ENCODE assay signal across 20 mouse cellular contexts in genomic region chr4:43679416-43680043, GRCm38 (mm10). TPM values are rescaled to one million over a fixed set of nuclear protein-coding genes. Genes with fewer than 3 reads are reported as not detected.
DNase-seq lines count a peak whose midpoint lies in the region; ATAC-seq and TF ChIP-seq lines count a peak whose summit lies in the region.
"Had no signal": no experiment of that assay in that cellular context is flagged by ENCODE, and none has a peak within 500 bp of the region (broad histone marks: within the 10 kb centered on the region; RNA-seq: fewer than 3 reads in every experiment).

No protein-coding gene starts in this region.

- intact Hi-C loops in gastrocnemius, postnatal 14 days (cut with DNase I; ENCODE audit: low total_unique reads) = no loop called here

- no peak for DNase-seq in layer of hippocampus, adult 2 months (ENCODE audit: low spot score in 2 of 2)
- DNase-seq in layer of hippocampus, postnatal 10 days (ENCODE audit: low spot score in 2 of 2) = no peak
- peak; percentile 57 for DNase-seq in adrenal gland, adult 8-10 months
- DNase-seq in gastrocnemius, postnatal 14 days = peak; percentile 64
- peak; percentile 92 for DNase-seq in skeletal muscle tissue, adult 2 months (ENCODE audit: low read depth, low spot score)
- no peak for DNase-seq in urinary bladder, adult 2 months (ENCODE audit: low spot score)
- DNase-seq: cerebellum, postnatal 36 days had no signal

- no peak for TF ChIP-seq CTCF in layer of hippocampus, adult 2 months (conservative IDR thresholded peaks at IDR 0.05)

- H3K4me3 ChIP-seq in layer of hippocampus, adult 2 months = no peak overlapping the region
- H3K4me3 ChIP-seq: embryonic facial prominence, embryonic 12.5 days; heart, embryonic 13.5 days; hindbrain, embryonic 13.5 days; limb, embryonic 10.5 days; neural tube, embryonic 12.5 days had no signal

- peak overlapping the region; percentile 33; the same call in 1 of the 2 replicates for H3K27ac ChIP-seq in layer of hippocampus, adult 2 months
- H3K27ac ChIP-seq: embryonic facial prominence, embryonic 12.5 days; heart, embryonic 13.5 days; hindbrain, embryonic 13.5 days; limb, embryonic 10.5 days; liver, embryonic 14.5 days; neural tube, embryonic 12.5 days had no signal

- ATAC-seq in erythroid progenitor cell, adult 5-6 weeks (replicated peaks; ENCODE audit: low FRiP score, poor library complexity, severe bottlenecking) = no peak
- ATAC-seq: activated CD4-positive, CD25-positive, alpha-beta regulatory T cell, adult 4 months; CD4-positive, CD25-positive, alpha-beta regulatory T cell, adult 4 months; forebrain, embryonic 14.5 days; intestine, embryonic 16.5 days; midbrain, embryonic 16.5 days had no signal

RNA-seq across cellular contexts. Expression of gene Fam221b, which starts 10.6 kb away (rescaled TPM):
- total RNA-seq in layer of hippocampus, adult 2 months (2021) = 1 to 10 TPM; 1.4 to 1.5 TPM
- 1 to 10 TPM in 1 of 2 experiments, under 1 TPM in 1; 0.53 to 1.0 TPM for total RNA-seq in layer of hippocampus, postnatal 10 days (2021)
- total RNA-seq in adrenal gland, adult 8-10 months (2022) = under 1 TPM; 0.14 to 0.67 (median 0.41) TPM
- under 1 TPM; 0.16 to 0.20 TPM for total RNA-seq in gastrocnemius, postnatal 14 days (2021)
- polyA plus RNA-seq in urinary bladder, adult 2 months (2012; rRNA removed) = 0.41 and 0.51 TPM in 2 replicates
- not detected in 2 replicates for total RNA-seq in erythroid progenitor cell, adult 5-6 weeks (2015; ENCODE audit: low replicate concordance)
- total RNA-seq in erythroid progenitor cell, adult 5-6 weeks (2017; ENCODE audit: low replicate concordance) = 1.7 TPM in 1 of 2 replicates, not detected in the other

RNA-seq across cellular contexts. Expression of gene Tmem8b, which starts 10.8 kb away (rescaled TPM):
- 10 to 100 TPM; 74.8 to 75.5 TPM for total RNA-seq in layer of hippocampus, adult 2 months (2021)
- 10 to 100 TPM; 49.4 to 50.5 TPM for total RNA-seq in layer of hippocampus, postnatal 10 days (2021)
- total RNA-seq in adrenal gland, adult 8-10 months (2022) = 10 to 100 TPM in 2 of 4 experiments, 1 to 10 TPM in 2; 6.0 to 10.9 (median 8.3) TPM
- total RNA-seq in gastrocnemius, postnatal 14 days (2021) = 1 to 10 TPM; 8.2 to 9.7 TPM
- 8.3 and 12.6 TPM in 2 replicates for polyA plus RNA-seq in urinary bladder, adult 2 months (2012; rRNA removed)
- total RNA-seq in erythroid progenitor cell, adult 5-6 weeks (2015; ENCODE audit: low replicate concordance) = 1.4 TPM in 1 of 2 replicates, not detected in the other
- total RNA-seq in erythroid progenitor cell, adult 5-6 weeks (2017; ENCODE audit: low replicate concordance) = 0.64 TPM in 1 of 2 replicates, not detected in the other

RNA-seq across cellular contexts. Expression of gene Olfr70, which starts 21.1 kb away (rescaled TPM):
- total RNA-seq in layer of hippocampus, adult 2 months (2021) = not detected
- total RNA-seq in layer of hippocampus, postnatal 10 days (2021) = not detected
- not detected for total RNA-seq in adrenal gland, adult 8-10 months (2022)
- not detected for total RNA-seq in gastrocnemius, postnatal 14 days (2021)
- polyA plus RNA-seq in urinary bladder, adult 2 months (2012; rRNA removed) = not detected in 2 replicates
- total RNA-seq in erythroid progenitor cell, adult 5-6 weeks (2015; ENCODE audit: low replicate concordance) = not detected in 2 replicates
- total RNA-seq in erythroid progenitor cell, adult 5-6 weeks (2017; ENCODE audit: low replicate concordance) = not detected in 2 replicates
- total RNA-seq: layer of hippocampus, postnatal 14 days had no signal
- polyA plus RNA-seq: activated CD4-positive, CD25-positive, alpha-beta regulatory T cell, adult 4 months; CD4-positive, CD25-positive, alpha-beta regulatory T cell, adult 4 months; embryonic facial prominence, embryonic 12.5 days; forebrain, embryonic 14.5 days; heart, embryonic 13.5 days; hindbrain, embryonic 13.5 days; intestine, embryonic 16.5 days; limb, embryonic 10.5 days; liver, embryonic 14.5 days; midbrain, embryonic 16.5 days; neural tube, embryonic 12.5 days had no signal

RNA-seq across cellular contexts. Expression of gene Hint2, which starts 23.3 kb away (rescaled TPM):
- total RNA-seq in layer of hippocampus, adult 2 months (2021) = 10 to 100 TPM; 31.4 to 32.9 TPM
- 10 to 100 TPM; 30.9 to 34.0 TPM for total RNA-seq in layer of hippocampus, postnatal 10 days (2021)
- 100 to 1,000 TPM in 1 of 4 experiments, 10 to 100 TPM in 3; 80.8 to 112 (median 97.8) TPM for total RNA-seq in adrenal gland, adult 8-10 months (2022)
- total RNA-seq in gastrocnemius, postnatal 14 days (2021) = 10 to 100 TPM; 48.5 to 53.8 TPM
- polyA plus RNA-seq in urinary bladder, adult 2 months (2012; rRNA removed) = 107 and 112 TPM in 2 replicates
- total RNA-seq in erythroid progenitor cell, adult 5-6 weeks (2015; ENCODE audit: low replicate concordance) = 18.9 and 26.7 TPM in 2 replicates
- 6.5 and 12.0 TPM in 2 replicates for total RNA-seq in erythroid progenitor cell, adult 5-6 weeks (2017; ENCODE audit: low replicate concordance)

RNA-seq across cellular contexts. Expression of gene Spag8, which starts 26.1 kb away (rescaled TPM):
- 1 to 10 TPM; 2.0 to 2.5 TPM for total RNA-seq in layer of hippocampus, adult 2 months (2021)
- 1 to 10 TPM; 2.1 to 2.3 TPM for total RNA-seq in layer of hippocampus, postnatal 10 days (2021)
- 1 to 10 TPM in 3 of 4 experiments, under 1 TPM in 1; 0.58 to 2.3 (median 1.4) TPM for total RNA-seq in adrenal gland, adult 8-10 months (2022)
- total RNA-seq in gastrocnemius, postnatal 14 days (2021) = not detected
- 1.0 and 1.3 TPM in 2 replicates for polyA plus RNA-seq in urinary bladder, adult 2 months (2012; rRNA removed)
- not detected in 2 replicates for total RNA-seq in erythroid progenitor cell, adult 5-6 weeks (2015; ENCODE audit: low replicate concordance)
- total RNA-seq in erythroid progenitor cell, adult 5-6 weeks (2017; ENCODE audit: low replicate concordance) = 3.9 TPM in 1 of 2 replicates, not detected in the other
- polyA plus RNA-seq: activated CD4-positive, CD25-positive, alpha-beta regulatory T cell, adult 4 months; CD4-positive, CD25-positive, alpha-beta regulatory T cell, adult 4 months had no signal

Comparison
In these comparisons a context has a peak if more than half of its experiments do, and no peak if none do; other contexts are left out.
1. DNase-seq: peak in adrenal gland, adult 8-10 months (single experiment), gastrocnemius, postnatal 14 days (single experiment) and skeletal muscle tissue, adult 2 months (single experiment); none in layer of hippocampus, adult 2 months (0 of 2), layer of hippocampus, postnatal 10 days (0 of 2) and urinary bladder, adult 2 months (single experiment).